Mouse (Mus musculus): ENCODE measurements around the gene Tbc1d22a.

DNA sequence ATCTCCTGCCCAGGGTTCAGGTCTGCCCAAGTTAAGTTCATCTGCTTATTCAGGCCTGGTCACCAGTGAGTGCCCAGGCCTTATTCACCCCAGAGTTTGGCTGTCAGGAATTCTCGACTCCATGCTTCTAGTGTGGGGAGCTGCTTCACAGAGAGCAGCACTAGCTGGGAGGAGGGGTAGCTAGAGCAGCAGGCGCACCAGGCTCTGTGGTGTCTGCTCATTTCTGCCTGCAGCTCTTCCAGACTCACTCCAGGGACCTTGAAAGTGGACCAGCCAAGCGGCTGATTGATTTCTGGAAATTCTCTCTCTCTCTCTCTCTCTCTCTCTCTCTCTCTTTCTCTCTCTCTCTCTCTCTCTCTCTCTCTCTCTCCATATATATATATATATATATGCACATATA lies 146.1 kb downstream of the Tbc1d22a start:
- TF ChIP-seq CTCF (IDR thresholded peaks at IDR 0.05; ENCODE audit: borderline replicate concordance, insufficient read depth, low read length) (no peak), POLR2A (IDR thresholded peaks at IDR 0.05; ENCODE audit: low read depth, low read length) (no peak)
